Mouse (Mus musculus): ENCODE data around the gene Tbcd.
"Not testable (repeated sequence)": the region's sequence is repeated elsewhere in the genome, so short reads cannot be mapped to it uniquely, and the experiment has no call there.

Tbcd gene

DNA sequence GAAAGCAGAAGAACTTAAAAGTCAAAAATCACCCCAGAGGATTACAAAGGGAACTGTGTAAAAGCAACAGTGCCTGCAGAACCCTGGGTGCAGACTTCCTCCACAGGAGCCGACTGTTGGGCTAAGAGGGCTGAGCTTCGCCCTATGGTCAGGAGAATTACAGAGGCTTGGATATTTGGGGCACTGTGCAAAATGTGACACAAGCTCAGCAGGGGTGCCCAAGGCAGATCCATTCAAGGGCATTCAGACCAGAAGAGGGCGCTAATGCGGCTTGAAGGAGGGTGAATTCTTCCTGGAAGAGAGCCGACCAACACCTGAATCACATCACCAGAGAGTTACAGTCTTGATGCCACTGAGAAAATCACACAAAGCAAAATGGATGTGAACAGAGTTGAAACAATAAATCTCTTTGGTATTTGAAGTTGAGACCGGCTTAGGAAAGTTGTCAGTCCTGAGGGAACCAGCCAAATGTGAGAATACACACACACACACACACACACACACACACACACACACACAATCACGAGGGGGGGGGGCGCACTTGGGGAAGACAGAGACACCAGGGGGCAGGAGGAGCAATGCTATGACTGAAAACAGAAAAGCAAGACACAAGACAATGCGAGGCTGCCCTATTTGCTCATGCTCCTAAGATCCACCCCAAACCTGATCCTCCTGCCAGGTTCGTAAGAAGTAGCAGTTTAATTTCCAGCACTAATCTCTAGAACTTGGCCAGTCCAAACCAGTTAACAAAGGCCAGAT, 201.0 kb downstream of the Tbcd start:
- in situ Hi-C loops (cut with MboI, MseI), result loop anchor here (5.0 kb wide), 1 partner anchor 155 kb away; no protein-coding TSS in a partner anchor

- in situ Hi-C loops (cut with MboI, MseI), result loop anchor here (5.0 kb wide), 1 partner anchor 154 kb away; no protein-coding TSS in a partner anchor
Observed at GRCm38 (mm10) chr11:121653631-121654030, 201.9 kb downstream of the Tbcd start.

GRCm38 (mm10) chr11:121654406-121654945, 202.7 kb downstream of the Tbcd start:
- in situ Hi-C loops (cut with MboI, MseI), result loop anchor here (5.0 kb wide), 1 partner anchor 153 kb away; no protein-coding TSS in a partner anchor

- in situ Hi-C loops (cut with MboI, MseI), result no loop called here
Observed at GRCm38 (mm10) chr11:121655166-121655806, 203.5 kb downstream of the Tbcd start.

DNA sequence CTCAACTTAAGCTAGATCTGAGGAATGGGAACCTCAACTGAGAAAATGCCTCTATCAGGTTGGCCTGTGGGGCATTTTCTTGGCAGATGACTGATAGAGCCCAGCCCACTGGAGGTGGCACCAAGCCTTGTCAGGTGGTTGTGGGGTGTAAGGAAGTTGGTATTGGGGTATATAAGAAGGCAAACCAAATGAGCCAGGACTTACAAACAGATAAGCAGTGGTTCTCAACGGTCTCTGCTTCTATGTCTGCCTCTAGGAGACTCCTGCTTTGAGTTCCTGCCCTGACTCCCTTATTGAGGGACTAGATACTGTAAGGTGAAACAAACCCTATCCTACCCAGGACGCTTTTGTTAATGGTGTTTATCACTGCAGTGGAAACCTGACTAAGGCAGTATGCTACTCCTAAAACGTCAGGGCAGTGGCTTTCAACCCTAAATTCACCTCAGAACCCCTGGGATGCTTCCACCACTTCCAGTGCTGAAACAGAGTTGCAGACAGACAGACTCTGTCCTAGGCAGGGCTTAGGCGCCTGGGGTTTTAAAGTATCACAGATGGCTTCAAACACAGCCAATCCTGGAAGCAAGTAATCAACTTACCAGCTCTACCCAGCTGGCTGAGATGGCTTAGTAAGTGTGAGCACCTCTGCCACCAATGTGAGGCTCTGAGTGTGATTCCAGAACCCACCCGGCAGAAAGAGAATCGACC, 204.2 kb downstream of the Tbcd start:
- in situ Hi-C loops (cut with MboI, MseI), result no loop called here

- in situ Hi-C loops (cut with MboI, MseI), result no loop called here
Observed at GRCm38 (mm10) chr11:121658151-121658550, 206.4 kb downstream of the Tbcd start.

DNA sequence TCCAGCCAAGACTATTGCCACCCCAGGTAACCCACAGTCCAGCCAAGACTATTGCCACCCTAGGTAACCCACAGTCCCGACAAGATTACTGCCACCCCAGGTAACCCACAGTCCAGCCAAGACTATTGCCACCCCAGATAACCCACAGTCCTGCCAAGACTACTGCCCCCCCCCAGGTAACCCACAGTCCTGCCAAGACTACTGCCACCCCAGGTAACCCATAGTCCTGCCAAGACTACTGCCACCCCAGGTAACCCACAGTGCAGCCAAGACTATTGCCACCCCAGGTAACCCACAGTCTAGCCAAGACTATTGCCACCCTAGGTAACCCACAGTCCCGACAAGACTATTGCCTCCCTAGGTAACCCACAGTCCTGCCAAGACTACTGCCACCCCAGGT, 208.9 kb downstream of the Tbcd start:
- in situ Hi-C loops (cut with MboI, MseI), result not testable (repeated sequence)

DNA sequence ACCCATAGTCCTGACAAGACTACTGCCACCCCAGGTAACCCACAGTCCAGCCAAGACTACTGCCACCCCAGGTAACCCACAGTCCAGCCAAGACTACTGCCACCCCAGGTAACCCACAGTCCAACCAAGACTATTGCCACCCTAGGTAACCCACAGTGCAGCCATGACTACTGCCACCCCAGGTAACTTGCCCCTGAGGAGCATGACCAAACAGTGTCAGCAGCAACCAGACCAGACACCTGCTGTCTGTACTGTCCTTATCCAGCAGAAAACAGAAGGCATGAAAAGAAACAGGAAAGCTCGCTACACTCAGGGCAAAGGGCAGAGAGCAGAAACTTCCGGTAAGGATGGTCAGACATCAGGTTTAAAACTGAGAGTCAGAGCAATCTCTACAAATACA, 209.4 kb downstream of the Tbcd start:
- in situ Hi-C loops (cut with MboI, MseI), result no loop called here
